In the genomic region with DNA sequence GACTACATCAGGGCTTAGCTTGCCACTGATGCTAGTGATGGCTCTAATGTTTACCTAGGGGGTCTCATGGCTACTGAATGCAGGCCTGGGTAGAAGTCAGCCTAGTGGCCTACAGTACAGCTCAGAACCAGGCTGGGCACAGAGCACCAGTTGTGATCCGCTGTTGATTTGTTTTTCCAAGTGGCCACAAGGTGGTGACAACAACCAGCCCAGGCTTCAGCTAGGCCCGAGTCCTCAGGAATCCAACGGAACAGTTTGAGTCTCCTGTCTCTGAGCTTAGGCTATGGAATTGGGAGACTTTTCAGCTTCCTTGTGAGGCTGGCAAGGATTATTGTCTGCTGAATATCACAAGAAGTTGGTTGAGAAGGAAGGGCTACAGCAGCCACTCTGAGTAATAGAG, we compare ENCODE assay signal across 8 mouse cellular contexts. TPM values are rescaled to one million over a fixed set of nuclear protein-coding genes. Genes with fewer than 3 reads are reported as not detected.
DNase-seq lines count a peak whose midpoint lies in the region; ATAC-seq and TF ChIP-seq lines count a peak whose summit lies in the region.

No protein-coding gene starts in this region.

- peaks cover 9% of the 10 kb centered on the region for H3K4me1 ChIP-seq in kidney, postnatal 0 days (replicated peaks; ENCODE audit: insufficient read depth, low read length)
- peaks cover 9% of the 10 kb centered on the region; the same call in 1 of the 2 replicates for H3K4me1 ChIP-seq in liver, postnatal 0 days (ENCODE audit: insufficient read depth)

- peak; percentile 32 for DNase-seq in 3134 (ENCODE audit: extremely low read depth, insufficient read length, low spot score)
- DNase-seq in ES-CJ7 (ENCODE audit: low read depth, low spot score): peak; percentile 71
- peak; percentile 67 to 69 for DNase-seq in cerebellum, postnatal 14 days
- peak; percentile 29 for DNase-seq in gastrocnemius, postnatal 10 days
- peak; percentile 85 for DNase-seq in kidney, postnatal 0 days (ENCODE audit: low spot score)
- peak; percentile 31 for DNase-seq in liver, postnatal 0 days
- DNase-seq in right cerebral cortex, postnatal 14 days: peak; percentile 41
- DNase-seq in thymus, postnatal 10 days (ENCODE audit: low spot score in 2 of 2): no peak

- 0 out of 2 replicates have a peak, but pooled peaks have one; percentile 14 for ATAC-seq in kidney, postnatal 0 days (replicated peaks; ENCODE audit: low FRiP score, low read depth)
- ATAC-seq in liver, postnatal 0 days: no peak

- 6% methylated on average over 3 of the region's 3 CpGs for WGBS in kidney, postnatal 0 days
- WGBS in liver, postnatal 0 days (ENCODE audit: insufficient replicate concordance): 47% methylated on average over 3 of the region's 3 CpGs

- H3K9me3 ChIP-seq in kidney, postnatal 0 days (replicated peaks; ENCODE audit: low read length): no peaks in the 10 kb centered on the region
- no peaks in the 10 kb centered on the region for H3K9me3 ChIP-seq in liver, postnatal 0 days (ENCODE audit: low read length)

- no peak overlapping the region for H3K4me2 ChIP-seq in kidney, postnatal 0 days (ENCODE audit: low read length)
- H3K4me2 ChIP-seq in liver, postnatal 0 days (ENCODE audit: low read depth, low read length): no peak overlapping the region

- TF ChIP-seq CTCF in kidney, postnatal 0 days (IDR thresholded peaks at IDR 0.05; ENCODE audit: low read depth): peak; percentile 86
- TF ChIP-seq CTCF in liver, postnatal 0 days (IDR thresholded peaks at IDR 0.05; ENCODE audit: low read depth): peak; percentile 75

- H3K9ac ChIP-seq in kidney, postnatal 0 days (ENCODE audit: low read depth, low read length): no peak overlapping the region
- no peak overlapping the region for H3K9ac ChIP-seq in liver, postnatal 0 days (replicated peaks)

- H3K27ac ChIP-seq in kidney, postnatal 0 days: no peak overlapping the region
- no peak overlapping the region for H3K27ac ChIP-seq in liver, postnatal 0 days (ENCODE audit: low read depth)

- H3K27me3 ChIP-seq in kidney, postnatal 0 days (ENCODE audit: insufficient read depth, low read length): no peaks in the 10 kb centered on the region
- no peaks in the 10 kb centered on the region for H3K27me3 ChIP-seq in liver, postnatal 0 days (ENCODE audit: insufficient read depth, low read length)

- 0 out of 2 replicates have a peak, but pooled peaks cover 8% of the 10 kb centered on the region for H3K36me3 ChIP-seq in kidney, postnatal 0 days (ENCODE audit: insufficient read depth, low read length)
- H3K36me3 ChIP-seq in liver, postnatal 0 days (replicated peaks; ENCODE audit: insufficient read depth, low read length): no peaks in the 10 kb centered on the region

- no peak for TF ChIP-seq EP300 in liver, postnatal 0 days (IDR thresholded peaks at IDR 0.05; ENCODE audit: low read depth)

- no peak overlapping the region for H3K4me3 ChIP-seq in kidney, postnatal 0 days (replicated peaks; ENCODE audit: low read depth, low read length)
- no peak overlapping the region for H3K4me3 ChIP-seq in liver, postnatal 0 days (ENCODE audit: low read depth, low read length)

RNA-seq across cellular contexts. Expression of a gene that starts 3.1 kb away (rescaled TPM):
- total RNA-seq in gastrocnemius, postnatal 10 days (2021): 10 to 100 TPM; 30.7 to 38.7 TPM
- 34.6 and 39.0 TPM in 2 replicates for polyA plus RNA-seq in kidney, postnatal 0 days (2015; fragmentation: Nextera tagmentation; extraction: Ambion mirVana)
- polyA plus RNA-seq in liver, postnatal 0 days (2015; fragmentation: Nextera tagmentation; extraction: Ambion mirVana): 15.1 and 16.3 TPM in 2 replicates

Comparison
In these comparisons a context has a peak if more than half of its experiments do, and no peak if none do; other contexts are left out.
1. DNase-seq: peak in 3134 (single experiment), ES-CJ7 (single experiment), cerebellum, postnatal 14 days (2 of 2), gastrocnemius, postnatal 10 days (single experiment), kidney, postnatal 0 days (single experiment), liver, postnatal 0 days (single experiment) and right cerebral cortex, postnatal 14 days (single experiment); none in thymus, postnatal 10 days (0 of 2).